Mouse (Mus musculus): ENCODE data around the gene Sema4g.

DNA sequence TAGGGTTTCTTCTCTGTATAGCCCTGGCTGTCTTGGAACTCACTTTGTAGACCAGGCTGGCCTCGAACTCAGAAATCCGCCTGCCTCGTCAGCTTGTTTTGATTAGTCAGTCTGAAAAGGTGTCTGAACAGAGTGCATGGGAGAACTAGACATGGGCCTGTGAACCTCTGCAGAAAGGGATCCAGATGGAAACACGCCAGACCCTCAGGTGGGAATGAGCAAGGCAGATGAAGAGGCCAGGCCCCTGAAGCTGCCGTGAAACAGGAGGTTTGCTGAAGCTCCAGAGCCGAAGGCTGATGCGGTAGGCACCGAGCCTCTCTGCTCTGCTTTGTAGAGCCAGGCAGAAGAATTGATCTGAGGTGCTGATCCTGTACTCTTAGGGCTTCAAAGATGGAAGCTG lies 23.3 kb downstream of the Sema4g start:
- TF ChIP-seq CTCF (IDR thresholded peaks at IDR 0.05; ENCODE audit: low read depth) (no peak), EP300 (IDR thresholded peaks at IDR 0.05; ENCODE audit: low read depth) (no peak)

All from liver, postnatal 0 days (tissue).